Mouse (Mus musculus) myocyte (in vitro differentiated cells): Measurements from ENCODE around the gene Samhd1.

Source experiments
- CEBPB ChIP-seq: IDR thresholded peaks from 2 replicates; pipeline ENCODE4 v1.6.1; 2011; ENCODE audit warnings: mild to moderate bottlenecking, moderate library complexity; ENCODE audit not compliant: poor library complexity, insufficient read depth, severe bottlenecking
- E2F4 ChIP-seq: IDR thresholded peaks from one replicate; pipeline ENCODE4 v1.6.1; 2011; ENCODE audit warnings: mild to moderate bottlenecking, control low read depth, moderate library complexity; ENCODE audit not compliant: insufficient read depth
- MAX ChIP-seq: IDR thresholded peaks from one replicate; pipeline ENCODE4 v1.6.1; 2011; ENCODE audit warnings: low read depth, mild to moderate bottlenecking, control low read depth
- MYOD1 ChIP-seq, 3 experiments: IDR thresholded peaks; one replicate each; pipeline ENCODE4 v1.6.1; 2011; ENCODE audit warnings: control low read depth in 2 of 3, low read depth in 2 of 3, mild to moderate bottlenecking in 2 of 3, moderate library complexity in 1 of 3; ENCODE audit not compliant: insufficient read length in 2 of 3, control insufficient read depth in 1 of 3
- MYOG ChIP-seq, 3 experiments: IDR thresholded peaks; one replicate each; pipeline ENCODE4 v1.6.1; 2011; ENCODE audit warnings: control low read depth in 2 of 3, low read depth in 2 of 3, mild to moderate bottlenecking in 2 of 3; ENCODE audit not compliant: insufficient read length in 2 of 3, control insufficient read depth in 1 of 3, insufficient read depth in 1 of 3
- POLR2A ChIP-seq: IDR thresholded peaks from one replicate; pipeline ENCODE4 v1.6.1; 2011; ENCODE audit warnings: low read depth, mild to moderate bottlenecking, control low read depth, moderate library complexity; ENCODE audit not compliant: insufficient read length
- POLR2AphosphoS2 ChIP-seq: IDR thresholded peaks from one replicate; pipeline ENCODE4 v1.6.1; 2011; ENCODE audit warnings: low read depth, control low read depth; ENCODE audit not compliant: insufficient read length
- REST ChIP-seq: IDR thresholded peaks from one replicate; pipeline ENCODE4 v1.6.1; 2011; ENCODE audit warnings: mild to moderate bottlenecking, control low read depth, moderate library complexity; ENCODE audit not compliant: insufficient read depth, insufficient read length
- TCF12 ChIP-seq: IDR thresholded peaks from one replicate; pipeline ENCODE4 v1.6.1; 2011; ENCODE audit warnings: mild to moderate bottlenecking, control low read depth; ENCODE audit not compliant: poor library complexity, insufficient read depth, severe bottlenecking
- TCF3 ChIP-seq: IDR thresholded peaks from one replicate; pipeline ENCODE4 v1.6.1; 2011; ENCODE audit warnings: low read depth, control low read depth; ENCODE audit not compliant: insufficient read length
- USF1 ChIP-seq: IDR thresholded peaks from one replicate; pipeline ENCODE4 v1.6.1; 2011; ENCODE audit warnings: low read depth, mild to moderate bottlenecking, control low read depth, moderate library complexity

- TF ChIP-seq POLR2A (no peak), MAX (no peak), MYOD1 (IDR thresholded peaks at IDR 0.05; ENCODE audit: control insufficient read depth in 1 of 3, insufficient read length in 2 of 3, low read depth in 2 of 3) (no peak), MYOG (IDR thresholded peaks at IDR 0.05; ENCODE audit: control insufficient read depth in 1 of 3, insufficient read depth in 1 of 3, insufficient read length in 2 of 3, low read depth in 2 of 3) (no peak), USF1 (no peak), TCF3 (no peak), E2F4 (no peak), POLR2AphosphoS2 (no peak), CEBPB (no peak), TCF12 (no peak), REST (no peak)
These were observed 7.7 kb downstream of the Samhd1 start for GRCm38 (mm10) chr2:157127370-157127769.
